Mouse (Mus musculus) liver, postnatal 0 days (tissue): Measurements from ENCODE around the gene E130114P18Rik. TPM values are rescaled to one million over a fixed set of nuclear protein-coding genes. Genes with fewer than 3 reads are reported as not detected.

Experiments used
- ATAC-seq: fragments of 200-750 bp; cut with Nextera tagmentation; 2 replicates; pipeline ENCODE4 v1.8.0; 2017; ENCODE audit warnings: mild to moderate bottlenecking, moderate library complexity
- DNase-seq: peaks from one replicate; pipeline ENCODE4 v3.0.0-alpha.2; 2016
- H3K27ac ChIP-seq: fragments of 300-500 bp; sonication (generic); 2 replicates; pipeline ENCODE4 v1.5.1; 2014; ENCODE audit warnings: antibody characterized with exemption, moderate library complexity, mild to moderate bottlenecking, low read depth
- H3K27me3 ChIP-seq: fragments of 300-500 bp; sonication (generic); 2 replicates; pipeline ENCODE4 v1.6.1; 2014; ENCODE audit warnings: low read length, control low read depth, mixed read lengths; ENCODE audit not compliant: insufficient read depth
- H3K36me3 ChIP-seq: fragments of 300-500 bp; sonication (generic); replicated peaks from 2 replicates; pipeline ENCODE4 v1.6.1; 2014; ENCODE audit warnings: mild to moderate bottlenecking, control low read depth, low read length, moderate library complexity, mixed read lengths; ENCODE audit not compliant: insufficient read depth
- H3K4me1 ChIP-seq: fragments of 300-500 bp; sonication (generic); 2 replicates; pipeline ENCODE4 v1.6.1; 2014; ENCODE audit warnings: antibody characterized with exemption, mild to moderate bottlenecking, control low read depth; ENCODE audit not compliant: insufficient read depth
- H3K4me2 ChIP-seq: fragments of 300-500 bp; sonication (generic); 2 replicates; pipeline ENCODE4 v1.6.1; 2014; ENCODE audit warnings: low read depth, mild to moderate bottlenecking, low read length, moderate library complexity, mixed read lengths
- H3K4me3 ChIP-seq: fragments of 300-500 bp; sonication (generic); 2 replicates; pipeline ENCODE4 v1.5.1; 2014; ENCODE audit warnings: low read depth, low read length
- H3K9ac ChIP-seq: fragments of 300-500 bp; sonication (generic); replicated peaks from 2 replicates; pipeline ENCODE4 v1.6.1; 2014; ENCODE audit warnings: mild to moderate bottlenecking, moderate library complexity
- H3K9me3 ChIP-seq: fragments of 300-500 bp; sonication (generic); 2 replicates; pipeline ENCODE4 v1.6.1; 2016; ENCODE audit warnings: mild to moderate bottlenecking, control low read depth, low read length, mixed read lengths
- CTCF ChIP-seq: sonication (generic); IDR thresholded peaks from 2 replicates; pipeline ENCODE4 v1.5.1; 2016; ENCODE audit warnings: antibody characterized with exemption, low read depth
- EP300 ChIP-seq: IDR thresholded peaks from 2 replicates; pipeline ENCODE4 v1.6.1; 2016; ENCODE audit warnings: antibody characterized with exemption, low read depth, mild to moderate bottlenecking
- WGBS: fragments of 180-500 bp; shearing (Covaris S2); extraction: QIAGEN DNeasy Blood & Tissue Kit; methylation state at CpG from one replicate; pipeline ENCODE4 v1.1.7; 2014; ENCODE audit not compliant: insufficient replicate concordance; 5-methylcytosine and 5-hydroxymethylcytosine counted together
- polyA plus RNA-seq: library from polyadenylated mRNA; unstranded; fragments of >200 nt; fragmentation: Nextera tagmentation; extraction: Ambion mirVana; gene quantifications from 2 replicates; pipeline ENCODE4 v1.2.1, GENCODE M21; 2015

The E130114P18Rik gene
- polyA plus RNA-seq, 1 experiment from 2014 or later, result not detected

DNA sequence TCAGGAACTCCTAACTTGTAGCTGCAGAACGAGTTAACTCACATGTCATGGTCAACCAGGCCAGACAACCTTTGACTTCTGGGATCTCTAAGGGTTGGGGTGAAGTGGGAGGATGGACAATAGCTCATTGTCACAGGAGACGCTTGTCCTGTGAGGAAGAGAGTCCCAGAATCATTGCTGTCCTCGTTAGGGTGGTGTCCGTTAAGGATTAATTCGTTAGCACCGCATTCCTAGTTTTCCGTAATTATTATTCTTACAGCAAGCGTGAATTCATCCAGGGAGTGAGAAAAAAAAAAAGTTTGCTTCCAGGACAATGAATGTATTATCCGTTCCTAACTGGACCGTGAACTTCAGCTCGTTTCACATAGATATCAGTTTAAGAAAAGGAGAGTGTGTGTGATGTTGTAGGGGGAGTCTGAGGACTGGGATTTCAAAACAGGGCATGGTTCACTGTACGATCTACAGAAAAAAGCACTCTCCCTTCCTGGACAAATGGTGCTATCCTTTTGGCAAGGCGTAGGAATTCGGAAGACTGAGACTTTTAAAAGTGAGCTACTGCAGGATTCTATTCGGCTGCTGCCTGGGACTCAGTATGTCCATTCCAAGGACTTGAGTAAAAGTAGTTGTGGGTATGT, 195.0 kb downstream of the E130114P18Rik start:
- H3K27ac ChIP-seq, result no peak overlapping the region
- ATAC-seq, result no peak
- 77% methylated on average over 15 of the region's 15 CpGs for WGBS

DNA sequence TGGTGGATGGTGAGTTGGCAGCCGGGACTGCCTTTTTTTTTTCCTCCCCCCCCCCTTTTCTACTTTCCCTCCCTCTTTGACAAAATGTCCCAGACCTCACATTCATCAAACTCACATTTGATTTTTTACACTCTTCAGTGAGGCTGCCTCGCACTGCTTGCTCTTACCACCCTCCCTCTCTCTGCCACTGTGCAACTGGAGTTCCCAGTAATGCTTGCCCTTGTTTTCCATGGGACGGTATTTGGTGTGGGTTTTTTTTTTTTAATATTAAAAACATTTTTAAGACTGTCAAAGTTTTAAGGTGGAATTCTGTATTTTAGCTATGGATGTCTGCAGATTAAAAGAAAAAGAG, 195.8 kb downstream of the E130114P18Rik start:
- Histone ChIP-seq H3K4me2 (no peak overlapping the region), H3K4me3 (no peak overlapping the region), H3K4me1 (no peaks in the 10 kb centered on the region), H3K27ac (no peak overlapping the region), H3K27me3 (no peaks in the 10 kb centered on the region), H3K9me3 (no peaks in the 10 kb centered on the region), H3K9ac (no peak overlapping the region), H3K36me3 (no peaks in the 10 kb centered on the region)
- WGBS, result 81% methylated on average over 3 of the region's 3 CpGs
- no peak for TF ChIP-seq EP300
- no peak for TF ChIP-seq CTCF
- ATAC-seq, result no peak
- no peak for DNase-seq

More for the DNA sequence above, 195.0 kb downstream of the E130114P18Rik start:
- Histone ChIP-seq H3K36me3 (no peaks in the 10 kb centered on the region), H3K4me1 (no peaks in the 10 kb centered on the region), H3K4me2 (no peak overlapping the region), H3K4me3 (no peak overlapping the region), H3K9ac (no peak overlapping the region), H3K27me3 (no peaks in the 10 kb centered on the region), H3K9me3 (no peaks in the 10 kb centered on the region)
- no peak for TF ChIP-seq EP300
- no peak for TF ChIP-seq CTCF
- no peak for DNase-seq

DNA sequence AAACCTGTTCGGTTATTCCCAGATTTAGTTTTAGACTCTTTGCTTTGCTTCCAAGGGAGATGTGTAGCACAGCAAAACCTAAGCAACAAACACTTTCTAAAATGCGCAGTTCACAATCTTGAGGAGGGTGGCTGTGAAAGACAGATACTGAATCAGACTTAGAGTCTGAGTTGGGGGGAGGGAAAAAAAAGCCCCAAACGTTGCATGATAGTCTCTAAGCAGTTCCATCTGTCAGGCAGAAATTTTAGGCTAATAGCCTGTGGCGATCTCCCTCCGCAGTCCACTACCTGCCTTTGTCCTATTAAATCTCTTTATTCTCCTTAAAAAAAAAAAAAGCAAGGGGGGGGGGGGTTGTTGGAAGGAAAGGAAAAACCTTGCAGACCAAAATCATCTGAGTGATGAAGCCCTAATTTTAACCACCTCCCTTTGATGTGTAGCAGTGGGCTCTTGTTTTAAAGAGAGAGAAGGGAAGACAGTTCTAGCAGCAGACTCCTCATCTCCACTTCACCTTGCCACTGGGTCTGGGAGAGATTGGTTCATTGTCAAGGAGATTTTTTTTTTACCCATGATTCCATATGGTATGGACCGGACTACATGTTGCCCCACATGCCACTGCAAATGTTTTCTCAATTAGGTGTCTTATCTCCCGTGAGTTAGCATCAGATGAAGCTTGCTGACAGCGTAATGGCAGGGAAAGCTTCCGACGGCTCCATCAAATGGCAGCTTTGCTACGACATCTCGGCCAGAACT, 196.4 kb downstream of the E130114P18Rik start:
- Histone ChIP-seq H3K9ac (no peak overlapping the region), H3K9me3 (no peaks in the 10 kb centered on the region), H3K4me3 (no peak overlapping the region), H3K27ac (no peak overlapping the region), H3K36me3 (no peaks in the 10 kb centered on the region), H3K27me3 (no peaks in the 10 kb centered on the region), H3K4me1 (no peaks in the 10 kb centered on the region), H3K4me2 (no peak overlapping the region)
- DNase-seq (no peak), ATAC-seq (no peak)
- 72% methylated on average over 12 of the region's 12 CpGs for WGBS
- TF ChIP-seq CTCF, result no peak
- TF ChIP-seq EP300, result no peak

DNA sequence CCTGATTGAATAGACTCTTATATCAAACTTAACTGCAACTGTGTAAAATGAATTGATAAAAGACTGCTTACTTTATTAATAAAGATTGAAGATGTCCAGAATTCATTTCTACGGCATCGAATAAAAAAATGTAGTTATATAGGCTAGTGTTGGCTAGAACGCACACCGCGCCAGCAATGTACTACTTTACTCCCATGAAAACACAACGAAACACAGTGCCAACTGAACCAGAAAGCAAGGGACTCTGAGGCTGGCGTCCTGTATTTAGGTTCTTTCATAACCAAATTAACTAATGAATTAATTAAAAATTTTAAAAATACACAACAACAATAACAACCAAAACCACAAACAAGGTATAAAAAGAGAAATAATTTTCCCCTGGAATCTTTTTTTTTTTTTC, 197.0 kb downstream of the E130114P18Rik start:
- no peak for DNase-seq
- ATAC-seq, result no peak
- H3K4me1 ChIP-seq, result no peaks in the 10 kb centered on the region
- no peaks in the 10 kb centered on the region for H3K36me3 ChIP-seq
- no peak overlapping the region for H3K9ac ChIP-seq
- no peak overlapping the region for H3K4me3 ChIP-seq
- no peak for TF ChIP-seq EP300
- no peak for TF ChIP-seq CTCF
- WGBS, result 92% methylated on average over 7 of the region's 7 CpGs
- H3K27me3 ChIP-seq, result no peaks in the 10 kb centered on the region
- no peak overlapping the region for H3K27ac ChIP-seq
- H3K9me3 ChIP-seq, result no peaks in the 10 kb centered on the region
- H3K4me2 ChIP-seq, result no peak overlapping the region

DNA sequence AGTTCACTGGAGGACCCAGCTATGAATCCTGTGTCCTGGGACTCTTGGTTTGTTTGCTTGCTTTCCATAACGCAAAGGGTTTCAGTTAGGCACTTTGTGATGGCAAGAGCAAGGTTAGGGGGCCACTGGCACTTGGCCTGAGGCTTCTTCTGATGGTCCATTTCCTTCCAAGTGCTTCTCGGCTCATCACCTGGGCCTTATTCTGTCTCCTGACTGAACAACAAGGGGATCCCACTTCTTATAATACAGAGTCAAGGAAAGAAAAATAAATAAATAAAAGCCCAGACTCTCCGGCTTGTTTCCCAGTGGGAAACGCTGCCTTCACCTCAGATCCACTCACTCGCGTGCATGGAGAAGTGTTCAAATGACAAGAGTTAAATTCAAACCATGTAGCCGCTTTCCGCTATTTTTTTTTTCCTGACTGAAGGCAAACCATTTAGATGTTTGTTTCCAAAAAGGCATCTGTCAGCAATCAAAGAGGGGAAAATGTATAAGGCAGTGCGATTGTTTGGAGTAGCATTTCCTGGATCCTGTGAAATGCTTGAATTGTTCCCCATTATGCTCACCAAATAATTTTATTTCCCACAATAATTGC, 199.2 kb downstream of the E130114P18Rik start:
- no peaks in the 10 kb centered on the region for H3K27me3 ChIP-seq
- no peaks in the 10 kb centered on the region for H3K4me1 ChIP-seq
- H3K27ac ChIP-seq, result no peak overlapping the region
- H3K4me2 ChIP-seq, result no peak overlapping the region
- TF ChIP-seq EP300, result no peak
- H3K9ac ChIP-seq, result no peak overlapping the region
- ATAC-seq (no peak), DNase-seq (no peak)
- H3K36me3 ChIP-seq, result no peaks in the 10 kb centered on the region
- no peak overlapping the region for H3K4me3 ChIP-seq
- WGBS, result 82% methylated on average over 9 of the region's 9 CpGs
- no peaks in the 10 kb centered on the region for H3K9me3 ChIP-seq

DNA sequence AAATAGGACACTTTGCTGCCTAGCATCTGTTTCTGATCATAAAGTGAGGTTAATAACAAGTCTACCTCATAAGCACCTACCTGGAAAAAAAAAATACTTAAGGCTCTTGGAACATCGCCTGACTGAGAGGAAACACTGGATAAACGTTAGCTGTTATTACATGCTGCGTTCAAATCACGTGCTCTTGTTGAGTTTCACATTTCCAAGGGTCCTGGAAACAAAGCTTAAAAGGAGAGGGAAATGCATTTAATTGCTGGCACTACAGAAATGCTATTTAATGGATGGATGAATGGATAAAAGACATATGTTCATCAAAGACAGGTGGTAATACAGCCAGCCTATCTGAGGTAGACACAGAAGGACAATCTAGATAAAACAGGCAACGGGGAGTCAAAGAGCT, 200.4 kb downstream of the E130114P18Rik start:
- H3K36me3 ChIP-seq, result no peaks in the 10 kb centered on the region
- no peak overlapping the region for H3K27ac ChIP-seq
- H3K9me3 ChIP-seq, result no peaks in the 10 kb centered on the region
- no peaks in the 10 kb centered on the region for H3K27me3 ChIP-seq
- DNase-seq, result no peak
- TF ChIP-seq EP300 (no peak), CTCF (no peak)
- no peak for ATAC-seq
- H3K4me1 ChIP-seq, result no peaks in the 10 kb centered on the region
- H3K9ac ChIP-seq, result no peak overlapping the region
- no peak overlapping the region for H3K4me2 ChIP-seq
- 65% methylated on average over 5 of the region's 5 CpGs for WGBS
- no peak overlapping the region for H3K4me3 ChIP-seq
